Mouse (Mus musculus) limb, embryonic 11.5 days (tissue): ENCODE results near the gene Atf6b. TPM values are rescaled to one million over a fixed set of nuclear protein-coding genes. Genes with fewer than 3 reads are reported as not detected.

Experiments used
- ATAC-seq: fragments of 200-750 bp; cut with Nextera tagmentation; 2 replicates; pipeline ENCODE4 v1.8.0; 2017; ENCODE audit warnings: low read depth; ENCODE audit not compliant: insufficient number of reproducible peaks, low FRiP score, low TSS enrichment
- DNase-seq: peaks from one replicate; pipeline ENCODE4 v3.0.0-alpha.2; 2015; ENCODE audit warnings: low spot score
- H3K27ac ChIP-seq: fragments of 300-500 bp; sonication (generic); replicated peaks from 2 replicates; pipeline ENCODE4 v1.5.1; 2014; ENCODE audit warnings: low read depth, mild to moderate bottlenecking, low read length
- H3K27me3 ChIP-seq: fragments of 300-500 bp; sonication (generic); 2 replicates; pipeline ENCODE4 v1.6.1; 2014; ENCODE audit warnings: mild to moderate bottlenecking, low read length, mixed read lengths; ENCODE audit not compliant: control insufficient read depth, insufficient read depth
- H3K36me3 ChIP-seq: fragments of 300-500 bp; sonication (generic); 2 replicates; pipeline ENCODE4 v1.6.1; 2014; ENCODE audit warnings: mild to moderate bottlenecking, low read length, moderate library complexity, mixed read lengths; ENCODE audit not compliant: control insufficient read depth, insufficient read depth
- H3K4me1 ChIP-seq: fragments of 300-500 bp; sonication (generic); 2 replicates; pipeline ENCODE4 v1.6.1; 2014; ENCODE audit warnings: low read length, mixed read lengths; ENCODE audit not compliant: control insufficient read depth, insufficient read depth
- H3K4me2 ChIP-seq: fragments of 300-500 bp; sonication (generic); 2 replicates; pipeline ENCODE4 v1.6.1; 2014; ENCODE audit warnings: low read depth, mild to moderate bottlenecking, moderate library complexity; ENCODE audit not compliant: severe bottlenecking
- H3K4me3 ChIP-seq: fragments of 300-500 bp; sonication (generic); 2 replicates; pipeline ENCODE4 v1.5.1; 2014; ENCODE audit warnings: low read depth, low read length
- H3K9ac ChIP-seq: fragments of 300-500 bp; sonication (generic); 2 replicates; pipeline ENCODE4 v1.6.1; 2014; ENCODE audit warnings: mild to moderate bottlenecking, low read length
- H3K9me3 ChIP-seq: fragments of 300-500 bp; sonication (generic); 2 replicates; pipeline ENCODE4 v1.6.1; 2016; ENCODE audit warnings: low read length; ENCODE audit not compliant: control insufficient read depth
- WGBS: fragments of 180-500 bp; shearing (Covaris S2); extraction: QIAGEN DNeasy Blood & Tissue Kit; methylation state at CpG from one replicate; pipeline ENCODE4 v1.1.7; 2014; 5-methylcytosine and 5-hydroxymethylcytosine counted together
- polyA plus RNA-seq: library from polyadenylated mRNA; unstranded; fragments of >200 nt; fragmentation: Nextera tagmentation; extraction: Ambion mirVana; gene quantifications from 2 replicates; pipeline ENCODE4 v1.2.1, GENCODE M21; 2014

Atf6b gene
- polyA plus RNA-seq, 1 experiment from 2014 or later: 63.4 TPM

GRCm38 (mm10) chr17:34660259-34660820, 13.4 kb downstream of the Atf6b start:
- Histone ChIP-seq H3K27me3 (peaks cover 16% of the 10 kb centered on the region), H3K36me3 (no peaks in the 10 kb centered on the region), H3K4me1 (peaks cover 2% of the 10 kb centered on the region; the same call in 1 of the 2 replicates), H3K4me3 (no peak overlapping the region), H3K27ac (no peak overlapping the region), H3K9me3 (no peaks in the 10 kb centered on the region), H3K4me2 (no peak overlapping the region), H3K9ac (no peak overlapping the region)
- DNase-seq (no peak), ATAC-seq (no peak)
- 31% methylated on average over 11 of the region's 11 CpGs for WGBS

DNA sequence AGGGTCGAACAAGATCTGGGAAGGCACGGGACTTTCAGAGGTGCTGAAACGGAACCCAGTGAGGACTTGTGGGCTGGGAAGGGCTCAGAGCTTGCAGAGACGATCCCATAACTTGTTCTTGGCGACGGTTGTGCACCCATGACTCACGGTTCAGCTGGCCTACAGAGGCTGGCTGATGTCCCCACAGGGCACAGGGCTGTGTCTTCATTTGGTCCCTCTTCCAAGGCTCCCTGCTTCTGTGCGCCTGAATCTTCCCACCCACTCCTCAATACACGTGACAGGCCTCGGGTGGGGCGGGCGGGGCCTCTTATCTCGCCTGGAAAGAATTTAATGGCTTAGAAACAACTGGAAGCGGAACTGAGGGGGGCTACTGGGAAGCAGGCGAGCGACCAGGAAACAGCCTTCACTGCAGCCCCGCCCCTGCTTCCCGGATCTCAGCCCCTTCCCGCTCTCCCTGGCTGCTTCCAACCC, 14.2 kb downstream of the Atf6b start:
- H3K9me3 ChIP-seq: no peaks in the 10 kb centered on the region
- peaks cover 16% of the 10 kb centered on the region for H3K27me3 ChIP-seq
- H3K9ac ChIP-seq: no peak overlapping the region
- ATAC-seq: no peak
- WGBS: 6% methylated on average over 19 of the region's 19 CpGs
- no peak overlapping the region for H3K4me3 ChIP-seq
- H3K4me2 ChIP-seq: 0 out of 2 replicates have a peak overlapping the region, but pooled peaks have one; percentile 3
- DNase-seq: no peak
- no peaks in the 10 kb centered on the region for H3K36me3 ChIP-seq
- H3K4me1 ChIP-seq: peaks cover under 1% of the 10 kb centered on the region; the same call in 1 of the 2 replicates
- no peak overlapping the region for H3K27ac ChIP-seq

- H3K4me3 ChIP-seq: no peak overlapping the region
- no peak overlapping the region for H3K9ac ChIP-seq
- whole genome bisulfite sequencing: 77% methylated on average over 1 of the region's 1 CpGs
- no peaks in the 10 kb centered on the region for H3K36me3 ChIP-seq
- ATAC-seq: no peak
- no peaks in the 10 kb centered on the region; the same call in 1 of the 2 replicates for H3K4me1 ChIP-seq
- peaks cover 16% of the 10 kb centered on the region for H3K27me3 ChIP-seq
- no peak overlapping the region for H3K27ac ChIP-seq
- H3K4me2 ChIP-seq: no peak overlapping the region
- H3K9me3 ChIP-seq: no peaks in the 10 kb centered on the region
- DNase-seq: no peak
Observed at GRCm38 (mm10) chr17:34662468-34662867, 15.5 kb downstream of the Atf6b start.

DNA sequence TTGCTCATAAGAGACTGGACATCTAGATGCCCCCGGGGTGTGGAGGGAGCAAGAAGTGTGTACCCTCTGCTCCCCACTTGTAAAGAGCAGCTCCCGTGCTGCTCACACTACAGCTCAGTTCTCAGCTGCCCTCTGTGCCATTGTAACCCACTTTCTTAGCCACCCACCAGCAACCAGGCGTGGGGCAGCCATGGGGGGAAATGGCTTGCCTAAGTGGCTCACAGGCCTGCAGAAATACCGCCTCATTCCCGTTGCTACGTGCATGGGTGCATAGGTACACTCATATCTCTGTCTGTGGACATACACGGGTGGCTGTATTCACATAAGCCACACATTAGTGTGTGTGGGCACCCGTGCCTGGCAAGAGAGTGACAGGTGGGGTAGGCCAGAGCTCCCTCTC, 16.0 kb downstream of the Atf6b start:
- DNase-seq (no peak), ATAC-seq (no peak)
- Histone ChIP-seq H3K4me3 (no peak overlapping the region), H3K27ac (no peak overlapping the region), H3K36me3 (no peaks in the 10 kb centered on the region), H3K9me3 (no peaks in the 10 kb centered on the region), H3K9ac (no peak overlapping the region), H3K4me1 (no peaks in the 10 kb centered on the region; the same call in 1 of the 2 replicates), H3K27me3 (peaks cover 16% of the 10 kb centered on the region), H3K4me2 (no peak overlapping the region)
- 84% methylated on average over 8 of the region's 8 CpGs for WGBS

DNA sequence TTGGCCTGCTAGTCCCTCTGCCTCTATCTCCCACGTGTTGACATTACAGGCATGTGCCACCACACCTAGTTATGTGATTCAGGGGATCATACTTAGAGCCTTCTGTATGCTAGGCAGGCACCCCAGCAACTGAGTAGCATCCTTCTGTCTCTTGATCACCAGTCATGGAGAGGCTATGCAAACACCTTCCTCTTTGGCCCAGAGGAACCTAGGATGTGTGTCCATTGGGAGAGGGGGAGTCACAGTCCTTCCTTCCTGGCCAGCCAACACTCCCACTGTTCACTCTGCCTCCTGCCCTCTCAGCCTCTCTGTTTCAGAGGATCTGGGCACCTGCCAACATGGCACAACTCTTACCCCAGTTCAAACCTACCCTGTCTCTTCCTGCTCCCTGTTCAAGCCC, 16.6 kb downstream of the Atf6b start:
- H3K4me3 ChIP-seq: no peak overlapping the region
- ATAC-seq (no peak), DNase-seq (no peak)
- no peak overlapping the region for H3K4me2 ChIP-seq
- WGBS: 43% methylated on average over 1 of the region's 1 CpGs
- no peaks in the 10 kb centered on the region for H3K36me3 ChIP-seq
- H3K9me3 ChIP-seq: no peaks in the 10 kb centered on the region
- H3K4me1 ChIP-seq: no peaks in the 10 kb centered on the region; the same call in 1 of the 2 replicates
- H3K27me3 ChIP-seq: peaks cover 16% of the 10 kb centered on the region
- H3K9ac ChIP-seq: no peak overlapping the region
- H3K27ac ChIP-seq: no peak overlapping the region

DNA sequence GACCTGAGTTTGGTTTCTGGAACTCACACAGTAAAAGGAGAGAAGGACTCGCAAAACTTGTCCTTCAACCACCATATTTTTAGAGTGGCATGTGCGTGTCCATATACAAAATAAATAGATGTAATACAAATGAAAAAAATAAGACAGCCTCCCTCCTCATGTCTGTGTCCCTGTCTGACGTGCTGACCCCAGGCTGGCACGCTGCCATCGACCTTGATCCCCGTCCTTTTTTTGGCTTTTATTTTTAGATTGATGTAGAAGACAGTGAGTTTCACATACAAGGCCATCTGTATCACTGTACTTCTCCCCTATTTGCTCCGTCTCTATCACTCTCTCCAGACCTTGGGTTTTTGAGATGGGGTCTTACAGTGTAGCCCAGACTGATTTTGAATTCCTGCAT, 17.5 kb downstream of the Atf6b start:
- H3K27ac ChIP-seq: no peak overlapping the region
- H3K27me3 ChIP-seq: peaks cover 13% of the 10 kb centered on the region
- whole genome bisulfite sequencing: 85% methylated on average over 7 of the region's 7 CpGs
- no peak for ATAC-seq
- no peak overlapping the region for H3K4me3 ChIP-seq
- no peak overlapping the region for H3K9ac ChIP-seq
- no peaks in the 10 kb centered on the region for H3K36me3 ChIP-seq
- H3K9me3 ChIP-seq: no peaks in the 10 kb centered on the region
- no peak for DNase-seq
- no peak overlapping the region for H3K4me2 ChIP-seq
- H3K4me1 ChIP-seq: no peaks in the 10 kb centered on the region; the same call in 1 of the 2 replicates

GRCm38 (mm10) chr17:34670235-34670634, 23.3 kb downstream of the Atf6b start, which contains the start of gene Tnxb:
Gene Tnxb, plus strand, starts transcription at chr17:34670535.
- 68% methylated on average over 7 of the region's 7 CpGs for WGBS
- peak within 1 kb of the TSS; percentile 35 for H3K9ac ChIP-seq
- H3K27me3 ChIP-seq: peaks cover 48% of the 10 kb centered on the region

DNA sequence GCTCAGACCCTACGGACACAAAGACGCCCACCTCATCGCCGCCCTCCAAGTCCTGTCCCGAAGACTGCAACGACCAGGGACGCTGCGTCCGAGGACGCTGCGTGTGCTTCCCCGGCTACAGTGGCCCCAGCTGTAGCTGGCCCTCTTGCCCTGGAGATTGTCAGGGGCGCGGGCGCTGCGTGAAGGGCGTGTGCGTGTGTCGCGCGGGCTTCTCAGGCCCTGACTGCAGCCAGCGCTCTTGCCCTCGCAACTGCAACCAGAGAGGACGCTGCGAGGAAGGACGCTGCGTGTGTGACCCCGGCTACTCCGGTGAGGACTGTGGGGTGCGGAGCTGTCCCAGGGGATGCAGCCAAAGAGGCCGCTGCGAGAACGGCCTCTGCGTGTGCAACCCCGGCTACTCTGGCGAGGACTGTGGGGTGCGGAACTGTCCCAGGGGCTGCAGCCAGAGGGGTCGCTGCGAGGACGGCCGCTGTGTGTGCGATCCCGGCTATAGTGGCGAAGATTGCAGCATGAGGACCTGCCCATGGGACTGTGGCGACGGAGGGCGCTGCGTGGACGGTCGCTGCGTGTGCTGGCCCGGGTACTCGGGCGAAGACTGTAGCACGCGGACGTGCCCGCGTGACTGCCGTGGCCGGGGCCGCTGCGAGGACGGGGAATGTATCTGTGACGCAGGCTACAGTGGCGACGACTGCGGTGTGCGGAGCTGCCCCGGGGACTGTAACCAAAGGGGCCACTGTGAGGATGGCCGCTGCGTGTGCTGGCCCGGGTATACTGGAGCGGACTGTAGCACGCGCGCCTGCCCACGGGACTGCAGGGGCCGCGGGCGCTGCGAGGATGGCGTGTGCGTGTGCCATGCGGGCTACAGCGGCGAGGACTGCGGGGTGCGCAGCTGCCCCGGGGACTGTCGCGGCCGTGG, 24.5 kb downstream of the Atf6b start:
- peak; percentile 63 for DNase-seq
- H3K4me3 ChIP-seq: peak overlapping the region; percentile 29
- ATAC-seq: no peak
- peaks cover 11% of the 10 kb centered on the region for H3K4me1 ChIP-seq
- H3K27ac ChIP-seq: no peak overlapping the region
- H3K36me3 ChIP-seq: no peaks in the 10 kb centered on the region
- WGBS: 10% methylated on average over 93 of the region's 93 CpGs
- H3K4me2 ChIP-seq: peak overlapping the region; percentile 53
- H3K9me3 ChIP-seq: no peaks in the 10 kb centered on the region
- peaks cover 48% of the 10 kb centered on the region for H3K27me3 ChIP-seq
- peak overlapping the region; percentile 35 for H3K9ac ChIP-seq

More at GRCm38 (mm10) chr17:34670235-34670634, 23.3 kb downstream of the Atf6b start, which contains the start of gene Tnxb:
- no peaks in the 10 kb centered on the region for H3K9me3 ChIP-seq
- ATAC-seq (no peak), DNase-seq (no peak)
- H3K4me3 ChIP-seq: peak within 1 kb of the TSS; percentile 29
- H3K27ac ChIP-seq: no peak within 1 kb of the TSS
- H3K36me3 ChIP-seq: no peaks in the 10 kb centered on the region
- peaks cover 11% of the 10 kb centered on the region for H3K4me1 ChIP-seq
- peak within 1 kb of the TSS; percentile 53 for H3K4me2 ChIP-seq
